Mouse (Mus musculus) cerebellum, adult 18-20 months (tissue): ENCODE measurements at regions not wholly inside any gene's neighbourhood (a gene's known extent, or its start where the extent isn't known, plus 50 kb on each side); places are given as distances from the start of the nearest gene placed in this dataset.

Source experiments
- DNase-seq, 2 experiments: peaks; one replicate each; pipeline ENCODE4 v3.0.0; 2021

- no peak for DNase-seq
Measured at GRCm38 (mm10) chr4:95339822-95340221, 217.5 kb upstream of the Fggy start.

GRCm38 (mm10) chr4:95340926-95341325 lies 216.4 kb upstream of the Fggy start:
- no peak for DNase-seq

DNA sequence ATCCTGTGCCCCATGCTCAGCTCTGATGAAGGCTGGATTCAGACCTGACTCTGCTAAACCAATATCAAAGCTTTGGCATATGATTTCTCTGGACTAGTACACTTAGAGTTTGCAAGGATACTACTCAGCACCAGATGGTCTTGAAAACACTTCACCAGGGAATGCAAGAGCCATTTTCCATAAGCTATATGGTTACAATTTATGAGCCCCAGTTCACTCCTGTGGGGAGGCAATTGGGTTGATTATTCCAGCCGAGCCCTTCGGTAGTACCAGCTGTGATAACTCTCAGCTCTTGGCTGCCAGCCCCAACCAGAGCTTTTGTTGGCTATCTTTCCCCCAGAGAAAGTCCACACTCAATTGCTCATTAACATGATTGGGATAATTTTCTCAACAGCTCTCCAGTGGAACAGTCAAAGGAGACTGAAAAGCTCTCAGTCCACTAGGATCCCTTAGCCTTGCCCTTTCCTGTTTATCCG lies 210.5 kb upstream of the Fggy start:
- DNase-seq: no peak

GRCm38 (mm10) chr4:95347436-95347835 lies 209.9 kb upstream of the Fggy start:
- no peak for DNase-seq

DNA sequence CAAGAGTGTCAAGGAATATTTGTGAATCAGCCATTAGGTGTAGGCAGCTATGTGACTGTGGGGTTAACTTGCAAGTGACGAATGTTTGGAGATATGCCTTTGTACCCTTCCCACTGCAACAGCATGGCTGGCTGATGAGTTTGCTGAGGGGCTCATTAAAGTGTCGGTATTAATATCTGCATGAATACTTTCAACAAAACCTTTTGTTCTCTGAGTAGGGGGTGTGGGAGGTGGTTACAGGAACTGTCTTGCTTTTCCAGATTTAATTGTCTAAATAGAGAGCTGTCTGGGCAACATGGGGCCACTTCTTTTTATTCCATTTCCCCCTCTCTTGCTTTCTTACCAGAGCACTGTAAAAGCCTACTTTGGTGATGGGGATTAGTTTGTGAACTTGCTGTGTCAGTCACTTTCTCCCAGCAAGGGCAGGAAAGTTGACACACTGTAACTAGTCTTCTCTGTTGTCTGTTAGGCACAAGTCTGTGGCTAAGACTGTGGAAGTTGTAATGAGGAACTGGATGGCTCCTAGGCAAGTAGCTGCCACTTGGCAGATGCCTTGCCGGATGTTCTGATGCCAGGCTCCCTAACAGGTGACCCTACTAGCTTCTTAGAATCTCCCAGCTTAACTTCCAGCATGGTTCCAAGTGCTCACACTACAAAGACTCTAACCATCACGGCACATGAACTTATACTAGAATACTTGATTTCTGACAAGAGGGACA lies 208.7 kb upstream of the Fggy start:
- DNase-seq: no peak

DNA sequence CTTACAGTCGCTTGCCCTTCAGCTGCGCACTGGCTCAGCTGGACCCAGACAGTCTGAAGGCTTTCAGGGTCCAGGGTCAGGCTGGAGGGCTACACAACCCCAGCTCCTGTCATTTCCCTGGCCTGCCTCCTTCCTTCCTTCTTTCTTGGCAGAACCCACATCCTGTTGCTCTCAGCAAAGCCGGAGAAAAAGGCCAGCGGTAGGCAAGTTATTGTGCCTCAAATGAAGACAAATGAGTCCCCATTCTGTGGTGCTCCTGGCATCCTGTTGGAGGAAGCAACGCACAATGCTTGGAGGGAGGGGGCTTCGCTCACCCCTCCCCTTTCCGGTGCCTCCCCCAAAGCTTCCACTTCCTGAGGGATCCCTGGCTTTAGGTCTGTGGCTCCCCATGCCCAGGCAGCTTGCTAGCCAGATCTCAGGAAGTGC lies 203.4 kb upstream of the Fggy start:
- DNase-seq: no peak

DNA sequence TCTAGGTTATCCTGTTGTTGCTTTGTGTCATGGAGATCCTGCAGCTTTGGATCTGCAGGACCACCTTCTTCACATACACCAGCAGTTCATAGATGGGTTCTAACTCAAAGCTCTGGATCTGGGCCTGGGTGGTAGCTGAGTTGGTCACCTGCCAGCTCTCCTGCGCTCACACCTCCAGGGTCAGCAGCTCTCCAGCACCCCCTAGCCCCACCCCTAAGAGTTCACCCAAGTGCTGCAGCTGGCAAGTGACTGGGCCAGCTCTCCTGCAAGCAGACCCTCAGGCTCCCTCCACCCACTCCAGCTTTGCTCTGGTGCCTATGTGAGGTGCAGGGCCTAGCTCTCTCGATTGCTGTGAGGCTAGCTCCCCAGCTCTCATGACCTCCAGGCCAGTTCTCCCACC lies 198.6 kb upstream of the Fggy start:
- DNase-seq: no peak

GRCm38 (mm10) chr4:95360336-95360967 lies 196.9 kb upstream of the Fggy start:
- no peak for DNase-seq

DNA sequence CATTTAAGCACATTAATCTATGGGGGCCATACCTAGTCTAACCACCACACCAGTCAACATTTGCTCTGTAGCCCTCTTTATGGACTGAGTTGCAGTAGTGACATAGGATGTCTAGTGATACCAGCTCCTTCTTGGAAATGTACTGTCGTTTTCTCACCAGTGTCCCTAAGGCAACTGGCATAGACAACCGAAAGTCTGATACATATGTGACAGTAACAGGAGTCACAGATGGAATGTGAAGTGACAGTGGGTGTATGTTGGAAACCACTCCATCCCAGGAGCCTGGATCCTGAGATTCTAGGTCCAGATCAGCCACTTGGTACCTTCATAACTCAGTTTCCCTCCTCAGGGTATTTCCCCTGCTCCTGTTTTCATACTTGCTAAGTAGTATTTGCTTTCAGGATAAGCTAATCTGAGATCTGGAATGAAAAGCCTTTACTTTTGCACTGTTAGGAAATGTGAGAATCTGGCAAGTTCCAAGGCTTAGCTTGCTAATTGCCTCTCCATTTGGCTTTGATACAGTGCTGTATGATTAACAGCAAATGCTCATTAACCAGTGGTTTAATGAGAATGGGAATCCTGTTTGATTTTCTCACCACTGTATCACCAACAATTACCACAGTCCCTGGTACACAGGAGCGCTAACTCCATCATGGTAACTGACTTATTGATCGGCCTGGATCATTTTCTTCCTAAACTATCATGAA lies 192.8 kb upstream of the Fggy start:
- DNase-seq: no peak

- DNase-seq: no peak
Measured at GRCm38 (mm10) chr4:95376386-95376785, 180.9 kb upstream of the Fggy start.

DNA sequence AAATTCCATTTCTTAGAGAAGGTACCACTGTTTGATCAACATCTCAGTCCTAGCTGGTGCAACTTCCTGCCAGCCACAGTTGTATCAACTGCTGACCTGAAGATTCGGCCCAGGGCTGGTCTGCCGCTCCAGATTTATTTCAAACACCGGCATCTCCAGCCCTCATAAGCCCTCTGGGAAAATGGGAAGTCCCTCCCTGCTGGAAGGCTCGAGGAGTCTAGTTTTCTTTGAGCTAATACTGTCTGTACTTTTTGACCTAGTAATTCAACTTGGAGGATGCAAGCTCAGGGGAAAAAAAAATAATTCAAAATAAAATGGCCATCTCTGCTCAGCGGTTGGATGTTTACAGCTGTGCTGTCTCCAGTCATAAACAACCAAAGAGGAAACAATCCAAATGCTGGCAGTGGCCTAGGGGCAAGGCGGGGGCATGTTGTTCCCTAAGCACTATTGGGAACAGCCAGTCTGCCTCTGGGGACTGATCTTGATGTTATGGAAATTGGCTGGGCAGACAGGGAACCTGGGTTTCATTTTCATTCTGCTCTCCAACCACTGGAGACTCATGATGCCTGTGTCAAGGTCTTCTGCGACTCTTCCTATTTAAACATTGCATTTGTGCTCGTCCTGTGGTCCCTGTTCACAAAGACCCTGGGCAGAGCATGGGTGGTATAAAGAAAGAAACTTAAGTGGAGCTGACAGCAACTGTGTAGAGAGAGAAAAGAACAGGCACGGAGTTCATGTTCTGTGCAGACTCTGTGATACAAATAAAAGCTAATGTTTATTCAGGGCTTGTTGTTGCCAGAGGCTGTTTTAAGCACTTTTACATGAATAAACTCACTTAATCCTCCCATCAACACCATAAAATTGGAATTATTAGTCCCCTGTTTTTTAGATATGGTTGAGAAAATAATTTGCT lies 179.8 kb upstream of the Fggy start:
- no peak for DNase-seq

GRCm38 (mm10) chr4:95378645-95379044 lies 178.7 kb upstream of the Fggy start:
- DNase-seq: no peak

GRCm38 (mm10) chr4:95383216-95383892 lies 174.0 kb upstream of the Fggy start:
- DNase-seq: no peak

DNA sequence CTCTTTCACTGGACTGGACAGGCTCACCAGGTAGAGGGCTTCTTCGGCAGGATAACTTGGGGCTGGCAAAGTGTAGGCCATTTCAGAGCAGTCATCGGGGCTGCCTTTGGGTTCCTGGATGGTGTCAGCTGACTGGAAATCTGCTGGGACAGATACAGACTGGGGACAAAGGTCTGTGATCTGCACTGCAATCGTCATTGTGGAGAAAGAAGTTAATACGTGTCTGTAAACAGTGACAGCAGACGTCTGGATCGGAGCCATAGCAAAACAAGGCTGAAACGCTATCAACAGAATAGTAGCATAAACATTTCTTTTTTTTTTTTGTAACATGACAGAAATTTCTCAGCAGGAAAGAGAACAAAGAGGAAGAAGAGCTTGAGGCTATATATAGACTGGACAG lies 171.8 kb upstream of the Fggy start:
- DNase-seq: no peak

DNA sequence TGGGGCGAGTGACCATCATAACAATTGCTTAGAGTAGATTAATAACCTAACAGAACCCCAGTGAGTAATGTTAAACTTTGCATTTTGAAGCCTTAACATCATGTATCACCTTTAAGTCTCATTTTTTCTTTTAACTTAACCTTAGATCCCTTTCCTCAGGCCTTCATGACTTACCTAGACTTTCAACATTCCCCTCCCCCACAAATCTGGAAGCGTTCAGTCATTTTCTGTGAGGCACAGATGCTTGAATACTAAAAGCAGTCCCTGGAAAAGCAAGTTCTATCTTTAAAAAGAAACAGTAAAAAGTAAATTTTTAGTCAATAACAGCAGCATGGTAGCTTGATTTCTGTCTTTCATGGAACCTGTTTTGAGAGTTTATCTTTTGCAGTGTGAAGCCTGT lies 171.3 kb upstream of the Fggy start:
- no peak for DNase-seq

DNA sequence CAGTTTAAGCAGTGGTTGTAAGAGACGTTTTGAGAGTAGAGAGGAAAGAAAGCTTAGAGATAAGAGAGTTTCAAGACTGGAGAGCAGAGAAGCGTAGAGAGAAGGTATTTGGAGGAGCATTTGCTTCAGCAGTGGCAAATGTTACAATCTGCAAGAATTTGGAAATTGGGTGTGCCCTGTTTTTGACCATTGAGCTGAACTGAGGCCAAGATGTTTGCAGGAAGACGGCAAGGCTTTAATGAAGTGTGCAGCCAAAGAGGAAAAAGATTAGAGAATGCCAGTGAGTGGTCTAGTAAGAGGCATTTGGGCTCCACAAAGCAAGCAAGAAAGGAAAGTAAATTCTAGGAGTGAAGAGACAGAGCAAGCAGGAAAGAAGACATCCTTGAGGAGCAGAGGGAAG lies 168.8 kb upstream of the Fggy start:
- no peak for DNase-seq

GRCm38 (mm10) chr4:95389647-95390046 lies 167.7 kb upstream of the Fggy start:
- DNase-seq: no peak

GRCm38 (mm10) chr4:95390549-95390948 lies 166.8 kb upstream of the Fggy start:
- DNase-seq: no peak

- no peak for DNase-seq
Measured at GRCm38 (mm10) chr4:95395746-95396145, 161.6 kb upstream of the Fggy start.

DNA sequence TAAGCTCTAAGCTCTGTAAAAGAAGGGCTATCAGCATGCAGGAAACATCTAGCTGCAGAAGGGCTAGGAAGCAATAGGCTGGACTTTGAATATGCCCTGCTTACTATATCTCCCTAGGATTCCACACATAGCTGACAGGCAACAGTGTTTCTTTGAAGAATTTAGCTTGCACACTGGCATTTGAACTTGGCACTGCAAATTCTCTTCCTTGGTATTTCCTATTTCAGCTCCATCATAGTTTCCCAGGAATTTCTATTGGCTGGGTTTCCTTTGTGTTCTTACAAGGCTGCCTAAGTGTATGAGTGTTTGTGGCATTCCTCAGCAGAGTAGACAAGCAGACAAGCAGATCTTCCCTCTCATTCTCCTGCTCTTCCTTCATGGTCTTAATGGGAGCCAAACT lies 159.0 kb upstream of the Fggy start:
- no peak for DNase-seq

- no peak for DNase-seq
Measured at GRCm38 (mm10) chr4:95402273-95402672, 155.0 kb upstream of the Fggy start.

DNA sequence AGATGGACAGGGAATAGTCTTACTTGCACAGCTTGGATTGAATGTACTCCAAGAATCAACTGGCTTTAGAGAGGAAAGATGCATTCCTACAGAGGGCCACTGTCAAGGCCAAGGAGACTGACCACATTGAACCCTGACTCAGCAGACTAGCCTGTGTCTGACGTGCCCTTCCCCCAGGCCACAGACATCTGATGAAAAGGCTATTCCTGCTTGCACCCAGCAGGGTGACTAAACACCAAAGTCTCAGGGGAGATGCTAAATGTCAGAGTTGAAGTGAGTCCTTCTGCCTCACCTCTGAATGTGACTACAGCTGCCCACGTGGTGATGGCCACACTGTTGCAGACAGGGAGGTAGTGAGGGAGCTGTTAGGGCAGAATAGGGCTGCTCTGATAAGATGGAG lies 140.2 kb upstream of the Fggy start:
- no peak for DNase-seq
